Mouse (Mus musculus): ENCODE measurements around the gene Rad23a. TPM values are rescaled to one million over a fixed set of nuclear protein-coding genes. Genes with fewer than 3 reads are reported as not detected.

The Rad23a gene
- polyA plus RNA-seq, 1 experiment from 2014 or later, result 87.7 TPM

DNA sequence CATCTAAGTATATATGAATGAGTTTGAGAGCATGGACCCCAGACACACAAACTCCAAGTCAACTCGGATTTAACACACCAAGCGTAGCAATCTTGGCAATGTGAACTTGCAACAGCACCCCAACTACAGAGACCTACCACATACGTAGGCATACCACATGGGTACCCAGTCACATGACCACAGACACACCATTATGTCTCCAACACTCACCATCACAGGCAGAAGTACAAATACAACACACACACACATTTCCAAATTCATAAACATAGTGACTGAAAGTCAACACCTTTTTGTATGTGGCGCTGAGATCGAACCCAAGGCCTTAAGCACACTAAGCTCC, 30.6 kb downstream of the Rad23a start:
- no peaks in the 10 kb centered on the region for H3K36me3 ChIP-seq (ENCODE audit: control insufficient read depth, insufficient read depth, low read length)
- ATAC-seq (ENCODE audit: low FRiP score), result no peak
- peaks cover 53% of the 10 kb centered on the region for H3K27me3 ChIP-seq (ENCODE audit: control insufficient read depth, insufficient read depth, low read length)
- no peaks in the 10 kb centered on the region for H3K9me3 ChIP-seq (ENCODE audit: control insufficient read depth, low read length)
- H3K4me1 ChIP-seq (ENCODE audit: control insufficient read depth, insufficient read depth, low read length), result peaks cover 10% of the 10 kb centered on the region
- no peak overlapping the region for H3K27ac ChIP-seq (ENCODE audit: low read depth, low read length)
- no peak overlapping the region for H3K4me2 ChIP-seq
- peak; percentile 82 for DNase-seq (ENCODE audit: low spot score, missing footprints)
- no peak overlapping the region for H3K9ac ChIP-seq (ENCODE audit: low read length)
- 79% methylated on average over 5 of the region's 5 CpGs for WGBS
- no peak overlapping the region for H3K4me3 ChIP-seq (ENCODE audit: low read depth, low read length)

DNA sequence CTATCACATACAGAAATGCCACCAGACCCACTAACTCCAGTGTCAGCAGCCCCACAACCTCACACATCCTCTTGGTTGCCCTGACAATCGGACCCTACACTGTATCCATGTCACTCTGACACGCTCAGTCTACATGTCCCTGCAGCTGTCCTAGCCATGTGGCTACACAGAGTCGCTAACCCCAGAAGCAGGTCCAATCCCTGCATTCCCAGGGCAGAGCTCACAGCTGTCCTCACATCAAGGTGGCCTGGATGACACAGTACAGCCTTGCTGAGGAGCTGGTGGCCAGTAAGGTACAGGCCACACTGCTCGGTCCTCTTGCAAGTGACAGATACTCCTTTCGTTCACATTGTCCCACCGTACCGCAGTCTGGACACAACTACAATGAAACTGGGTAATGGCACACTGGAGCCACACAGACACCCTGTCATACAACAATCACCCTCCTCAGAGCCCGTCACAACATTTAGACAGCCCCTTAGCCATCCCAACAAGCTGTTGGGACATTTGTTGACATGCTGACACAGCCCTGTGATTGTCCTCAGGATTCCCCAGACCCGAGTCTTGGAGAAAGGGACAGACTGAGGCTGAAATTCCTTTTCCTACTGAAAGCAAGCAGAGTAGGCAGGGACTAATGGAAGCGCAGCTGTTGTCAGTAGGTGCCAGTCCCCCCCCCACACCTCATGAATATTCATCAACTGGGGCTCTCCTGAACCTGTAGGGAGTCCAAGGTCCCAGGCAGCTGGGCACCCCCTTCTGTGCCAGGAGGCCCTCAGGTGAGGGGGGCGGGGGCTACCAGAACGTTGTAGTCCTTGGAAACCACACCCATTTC, 31.1 kb downstream of the Rad23a start:
- H3K4me2 ChIP-seq, result no peak overlapping the region
- DNase-seq (ENCODE audit: low spot score, missing footprints) (peak; percentile 82), ATAC-seq (ENCODE audit: low FRiP score) (no peak)
- H3K27me3 ChIP-seq (ENCODE audit: control insufficient read depth, insufficient read depth, low read length), result peaks cover 50% of the 10 kb centered on the region
- 57% methylated on average over 12 of the region's 12 CpGs for WGBS
- H3K27ac ChIP-seq (ENCODE audit: low read depth, low read length), result no peak overlapping the region
- H3K36me3 ChIP-seq (ENCODE audit: control insufficient read depth, insufficient read depth, low read length), result no peaks in the 10 kb centered on the region
- no peaks in the 10 kb centered on the region for H3K9me3 ChIP-seq (ENCODE audit: control insufficient read depth, low read length)
- H3K9ac ChIP-seq (ENCODE audit: low read length), result no peak overlapping the region
- H3K4me3 ChIP-seq (ENCODE audit: low read depth, low read length), result no peak overlapping the region
- H3K4me1 ChIP-seq (ENCODE audit: control insufficient read depth, insufficient read depth, low read length), result peaks cover 5% of the 10 kb centered on the region

DNA sequence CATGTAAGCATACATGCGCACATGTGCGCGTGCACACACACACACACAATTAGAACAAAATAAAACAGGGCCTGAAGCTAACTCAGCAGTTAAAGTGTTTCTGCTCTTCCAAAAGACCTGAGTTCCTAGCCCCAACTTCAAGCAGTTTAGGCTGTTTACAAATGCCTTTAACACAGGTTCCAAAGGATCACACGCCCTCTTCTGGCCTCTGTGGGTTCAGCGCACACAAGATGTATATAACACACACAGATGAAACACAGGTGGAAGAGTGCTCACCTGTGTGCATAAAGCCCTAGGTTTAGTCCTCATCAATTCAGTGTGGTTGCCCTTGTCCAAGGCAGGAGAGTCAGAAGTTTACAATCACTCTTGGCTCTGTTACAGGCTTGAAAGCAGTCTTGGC, 34.4 kb downstream of the Rad23a start:
- no peaks in the 10 kb centered on the region; the same call in 1 of the 2 replicates for H3K4me1 ChIP-seq (ENCODE audit: control insufficient read depth, insufficient read depth, low read length)
- no peak overlapping the region for H3K4me3 ChIP-seq (ENCODE audit: low read depth, low read length)
- no peak overlapping the region for H3K27ac ChIP-seq (ENCODE audit: low read depth, low read length)
- H3K27me3 ChIP-seq (ENCODE audit: control insufficient read depth, insufficient read depth, low read length), result peaks cover 61% of the 10 kb centered on the region
- no peaks in the 10 kb centered on the region for H3K9me3 ChIP-seq (ENCODE audit: control insufficient read depth, low read length)
- H3K36me3 ChIP-seq (ENCODE audit: control insufficient read depth, insufficient read depth, low read length), result no peaks in the 10 kb centered on the region
- H3K9ac ChIP-seq (ENCODE audit: low read length), result no peak overlapping the region
- 94% methylated on average over 5 of the region's 5 CpGs for WGBS
- ATAC-seq (ENCODE audit: low FRiP score) (no peak), DNase-seq (ENCODE audit: low spot score, missing footprints) (no peak)
- no peak overlapping the region for H3K4me2 ChIP-seq

DNA sequence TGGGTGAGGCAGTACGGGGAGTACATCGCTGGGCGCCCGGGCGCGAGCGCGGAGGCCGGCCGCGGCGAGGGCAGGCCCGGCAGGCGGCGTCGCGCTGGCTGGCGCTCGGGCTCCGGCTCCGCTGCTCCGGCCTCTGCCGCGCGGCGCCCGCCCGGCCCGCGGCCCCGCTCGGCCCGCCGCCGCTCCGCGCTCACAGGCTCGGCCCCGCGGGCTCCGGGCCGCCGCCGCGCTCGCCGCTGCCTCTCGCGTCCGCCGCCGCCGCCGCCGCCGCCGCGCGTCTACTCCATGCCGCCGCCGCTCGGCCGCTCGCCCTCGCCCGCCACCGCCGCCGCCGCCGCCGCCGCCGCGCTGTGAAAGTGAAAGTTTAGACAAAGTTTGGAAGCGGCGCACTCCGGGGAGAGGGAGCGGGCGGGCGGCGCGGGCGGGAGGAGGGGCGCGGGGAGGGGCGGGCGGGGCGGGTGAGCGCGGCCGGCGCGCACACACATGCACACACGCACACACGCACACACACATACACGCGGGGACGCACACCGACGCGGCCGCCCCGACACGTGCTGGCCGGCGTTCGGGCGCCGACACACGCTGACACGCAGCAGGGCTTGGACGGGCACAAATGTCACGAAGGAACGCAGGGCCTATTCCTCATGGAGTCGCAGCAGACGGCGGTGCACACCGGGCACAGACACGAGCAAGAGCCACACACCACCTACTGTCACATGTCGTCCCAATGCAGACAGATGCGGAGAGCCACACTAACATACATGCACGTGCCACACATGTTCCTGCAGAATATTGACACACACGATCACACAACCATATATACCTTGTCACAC, 40.2 kb downstream of the Rad23a start, which contains the start of gene Nfix:
TSS of gene Nfix (minus strand) at position 346 of the 833 bp plus-strand sequence.
- Histone ChIP-seq H3K4me2 (peak within 1 kb of the TSS; percentile 92), H3K27me3 (ENCODE audit: control insufficient read depth, insufficient read depth, low read length) (peaks cover 89% of the 10 kb centered on the region), H3K4me1 (ENCODE audit: control insufficient read depth, insufficient read depth, low read length) (peaks cover 8% of the 10 kb centered on the region), H3K4me3 (ENCODE audit: low read depth, low read length) (peak within 1 kb of the TSS; percentile 68), H3K9ac (ENCODE audit: low read length) (peak within 1 kb of the TSS; percentile 73), H3K27ac (ENCODE audit: low read depth, low read length) (no peak within 1 kb of the TSS), H3K9me3 (ENCODE audit: control insufficient read depth, low read length) (no peaks in the 10 kb centered on the region), H3K36me3 (ENCODE audit: control insufficient read depth, insufficient read depth, low read length) (no peaks in the 10 kb centered on the region)
- DNase-seq (ENCODE audit: low spot score, missing footprints), result peak; percentile 93
- 2% methylated on average over 68 of the region's 125 CpGs for WGBS
- peak; percentile 60 for ATAC-seq (ENCODE audit: low FRiP score)

DNA sequence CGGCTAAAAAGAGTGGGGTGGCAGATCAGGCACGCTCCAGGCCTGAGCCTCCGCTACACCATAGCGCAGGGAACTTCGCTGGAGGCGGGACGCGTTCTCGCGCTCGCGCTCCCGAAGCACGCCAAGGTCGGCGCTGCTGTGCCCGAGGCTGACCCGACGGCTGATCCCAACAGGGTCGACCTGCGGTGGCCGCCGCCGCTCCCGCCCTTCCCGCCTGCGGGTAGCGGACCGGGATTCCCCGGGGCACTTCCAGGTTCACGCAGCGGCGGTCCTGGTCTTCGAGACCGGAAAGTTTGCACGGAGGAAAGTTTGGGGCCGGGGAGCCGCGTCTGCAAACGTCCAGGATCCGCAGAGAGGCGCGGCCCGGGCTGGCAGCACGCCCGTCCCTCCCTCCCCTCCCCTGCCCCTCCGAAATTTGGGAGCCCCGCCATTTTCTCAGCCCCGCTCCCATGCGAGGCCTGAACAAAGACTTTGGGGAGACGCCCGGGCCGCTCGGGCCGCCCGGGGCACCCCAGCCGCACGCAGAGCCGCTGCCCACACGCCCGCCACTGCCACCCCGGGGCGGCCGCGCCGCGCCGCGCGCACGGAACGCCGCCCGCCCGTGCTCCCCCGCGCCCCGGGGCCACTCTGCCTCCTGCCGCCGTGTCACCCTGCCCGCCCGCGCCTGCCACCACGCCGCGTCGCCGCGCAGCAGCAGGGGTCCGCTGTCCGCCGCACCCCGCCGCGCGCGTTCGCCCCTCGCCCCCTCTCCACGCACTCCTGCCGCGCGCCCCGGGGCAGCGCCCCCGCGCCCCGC, 41.1 kb downstream of the Rad23a start:
- peaks cover 91% of the 10 kb centered on the region for H3K27me3 ChIP-seq (ENCODE audit: control insufficient read depth, insufficient read depth, low read length)

DNA sequence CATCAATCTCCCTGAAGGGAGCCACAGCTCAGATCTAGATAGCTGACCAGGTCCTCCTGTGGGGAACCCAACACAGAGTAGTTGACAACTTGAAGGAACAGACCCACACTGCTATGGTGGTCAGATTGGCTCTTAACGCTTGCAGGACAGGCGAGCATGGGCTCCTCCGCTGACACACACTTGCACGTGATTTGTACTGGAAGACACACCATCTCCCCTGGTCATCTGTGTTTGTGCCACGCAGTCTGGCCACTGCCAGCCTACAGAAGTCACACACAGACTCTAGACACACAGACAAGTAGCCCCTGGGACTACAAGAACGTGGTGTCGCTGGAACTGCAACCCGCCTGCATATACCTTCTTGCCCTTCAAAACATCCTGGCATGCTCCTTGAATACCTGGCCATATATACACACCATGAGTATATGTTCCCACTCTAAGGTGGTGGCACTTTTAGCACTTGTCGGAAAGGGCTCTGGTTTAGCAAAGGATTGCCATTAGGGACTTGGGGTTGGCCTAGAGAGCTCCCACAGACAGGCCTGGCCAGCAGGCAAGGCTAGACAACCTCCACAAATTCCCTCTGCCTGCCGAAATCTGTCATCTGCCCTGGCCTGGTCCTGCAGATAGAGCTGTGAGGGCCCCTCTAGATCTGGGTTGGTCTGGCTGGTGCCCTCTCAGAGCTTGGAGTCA, 41.9 kb downstream of the Rad23a start:
- peak overlapping the region; percentile 92 for H3K4me2 ChIP-seq
- 0 out of 2 replicates have a peak overlapping the region, but pooled peaks have one; percentile 9 for H3K9ac ChIP-seq (ENCODE audit: low read length)
- no peak overlapping the region for H3K27ac ChIP-seq (ENCODE audit: low read depth, low read length)
- 30% methylated on average over 10 of the region's 10 CpGs for WGBS
- peaks cover 8% of the 10 kb centered on the region for H3K4me1 ChIP-seq (ENCODE audit: control insufficient read depth, insufficient read depth, low read length)
- H3K4me3 ChIP-seq (ENCODE audit: low read depth, low read length), result peak overlapping the region; percentile 68
- DNase-seq (ENCODE audit: low spot score, missing footprints) (no peak), ATAC-seq (ENCODE audit: low FRiP score) (no peak)
- H3K9me3 ChIP-seq (ENCODE audit: control insufficient read depth, low read length), result no peaks in the 10 kb centered on the region
- H3K36me3 ChIP-seq (ENCODE audit: control insufficient read depth, insufficient read depth, low read length), result no peaks in the 10 kb centered on the region
- peaks cover 96% of the 10 kb centered on the region for H3K27me3 ChIP-seq (ENCODE audit: control insufficient read depth, insufficient read depth, low read length)

More for the DNA sequence above, 41.1 kb downstream of the Rad23a start:
- H3K9me3 ChIP-seq (ENCODE audit: control insufficient read depth, low read length), result no peaks in the 10 kb centered on the region
- H3K4me2 ChIP-seq, result peak overlapping the region; percentile 92
- H3K4me3 ChIP-seq (ENCODE audit: low read depth, low read length), result peak overlapping the region; percentile 68
- peak overlapping the region; percentile 73 for H3K9ac ChIP-seq (ENCODE audit: low read length)
- DNase-seq (ENCODE audit: low spot score, missing footprints), result peak; percentile 94
- peak; percentile 6; the same call in 1 of the 2 replicates for ATAC-seq (ENCODE audit: low FRiP score)
- 2% methylated on average over 86 of the region's 108 CpGs for WGBS
- H3K36me3 ChIP-seq (ENCODE audit: control insufficient read depth, insufficient read depth, low read length), result no peaks in the 10 kb centered on the region
- H3K27ac ChIP-seq (ENCODE audit: low read depth, low read length), result no peak overlapping the region
- H3K4me1 ChIP-seq (ENCODE audit: control insufficient read depth, insufficient read depth, low read length), result peaks cover 8% of the 10 kb centered on the region

DNA sequence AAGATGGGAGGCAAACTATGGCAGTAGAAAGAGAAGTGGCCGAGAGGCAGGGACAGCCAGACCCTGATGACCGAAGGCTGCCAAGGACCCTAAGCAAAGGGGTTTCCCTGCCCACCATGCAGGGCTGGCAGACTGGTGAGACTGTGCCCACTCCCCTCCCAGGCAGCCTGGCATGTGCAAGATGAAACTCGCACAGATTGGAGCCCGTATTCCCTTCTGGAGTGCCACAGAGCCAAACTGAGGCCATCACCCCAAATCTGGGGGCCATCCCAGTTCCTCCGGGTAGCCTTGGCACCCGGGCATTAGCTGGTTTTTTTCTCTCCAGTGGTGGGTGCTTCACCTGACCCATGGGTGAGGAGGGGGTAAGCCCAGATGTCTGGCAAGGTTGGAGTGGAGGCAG, 42.5 kb downstream of the Rad23a start:
- Histone ChIP-seq H3K4me1 (ENCODE audit: control insufficient read depth, insufficient read depth, low read length) (peaks cover 8% of the 10 kb centered on the region), H3K4me2 (no peak overlapping the region), H3K4me3 (ENCODE audit: low read depth, low read length) (no peak overlapping the region), H3K36me3 (ENCODE audit: control insufficient read depth, insufficient read depth, low read length) (no peaks in the 10 kb centered on the region), H3K27ac (ENCODE audit: low read depth, low read length) (no peak overlapping the region), H3K27me3 (ENCODE audit: control insufficient read depth, insufficient read depth, low read length) (peaks cover 92% of the 10 kb centered on the region), H3K9me3 (ENCODE audit: control insufficient read depth, low read length) (no peaks in the 10 kb centered on the region), H3K9ac (ENCODE audit: low read length) (no peak overlapping the region)
- DNase-seq (ENCODE audit: low spot score, missing footprints) (peak; percentile 83), ATAC-seq (ENCODE audit: low FRiP score) (no peak)
- WGBS, result 55% methylated on average over 6 of the region's 6 CpGs

DNA sequence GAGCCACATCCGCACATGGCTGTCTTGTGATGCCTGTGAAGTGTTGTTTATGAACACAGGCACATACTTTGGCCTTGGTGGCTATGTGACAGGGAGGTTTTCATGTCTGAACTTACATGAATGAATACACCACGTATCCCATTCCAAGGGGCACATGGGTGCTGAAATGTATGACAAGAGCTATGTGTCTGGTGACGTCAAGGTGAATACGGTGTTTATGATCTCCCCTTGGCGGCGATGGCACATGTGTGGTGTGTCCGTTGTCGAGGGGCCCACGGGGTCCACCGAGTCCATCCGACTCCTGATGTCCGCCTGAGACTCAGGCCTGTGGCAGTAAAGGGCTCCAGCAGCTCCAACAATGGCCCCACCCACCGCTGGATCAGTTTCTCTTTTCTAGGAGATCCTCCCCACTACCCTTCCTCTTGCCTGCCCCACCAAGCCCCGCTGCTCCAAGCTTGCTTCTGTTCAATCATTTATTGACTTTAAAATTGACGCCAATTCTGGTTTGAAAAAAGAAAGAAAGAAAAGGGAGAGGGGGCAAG, 43.1 kb downstream of the Rad23a start:
- no peak overlapping the region for H3K4me2 ChIP-seq
- peaks cover 8% of the 10 kb centered on the region for H3K4me1 ChIP-seq (ENCODE audit: control insufficient read depth, insufficient read depth, low read length)
- peaks cover 92% of the 10 kb centered on the region for H3K27me3 ChIP-seq (ENCODE audit: control insufficient read depth, insufficient read depth, low read length)
- WGBS, result 77% methylated on average over 15 of the region's 15 CpGs
- DNase-seq (ENCODE audit: low spot score, missing footprints) (no peak), ATAC-seq (ENCODE audit: low FRiP score) (no peak)
- no peak overlapping the region for H3K9ac ChIP-seq (ENCODE audit: low read length)
- no peaks in the 10 kb centered on the region for H3K9me3 ChIP-seq (ENCODE audit: control insufficient read depth, low read length)
- no peak overlapping the region for H3K4me3 ChIP-seq (ENCODE audit: low read depth, low read length)
- no peak overlapping the region for H3K27ac ChIP-seq (ENCODE audit: low read depth, low read length)
- no peaks in the 10 kb centered on the region for H3K36me3 ChIP-seq (ENCODE audit: control insufficient read depth, insufficient read depth, low read length)
